Mouse (Mus musculus) hindbrain, embryonic 10.5 days (tissue): Measurements from ENCODE around the gene 1700001O22Rik. TPM values are rescaled to one million over a fixed set of nuclear protein-coding genes. Genes with fewer than 3 reads are reported as not detected.

Experiments used
- DNase-seq: peaks from one replicate; pipeline ENCODE4 v3.0.0-alpha.2; 2017; ENCODE audit warnings: low spot score
- H3K27ac ChIP-seq: fragments of 300-500 bp; sonication (generic); 2 replicates; pipeline ENCODE4 v1.5.1; 2016; ENCODE audit warnings: mild to moderate bottlenecking, moderate library complexity
- H3K27me3 ChIP-seq: fragments of 300-500 bp; sonication (generic); 2 replicates; pipeline ENCODE4 v1.6.1; 2016; ENCODE audit warnings: mild to moderate bottlenecking; ENCODE audit not compliant: poor library complexity, insufficient read depth, severe bottlenecking
- H3K36me3 ChIP-seq: fragments of 300-500 bp; sonication (generic); 2 replicates; pipeline ENCODE4 v1.6.1; 2016; ENCODE audit warnings: mild to moderate bottlenecking, moderate library complexity
- H3K4me1 ChIP-seq: fragments of 300-500 bp; sonication (generic); replicated peaks from 2 replicates; pipeline ENCODE4 v1.6.1; 2016; ENCODE audit warnings: mild to moderate bottlenecking
- H3K4me3 ChIP-seq: fragments of 300-500 bp; sonication (generic); 2 replicates; pipeline ENCODE4 v1.5.1; 2016; ENCODE audit warnings: mild to moderate bottlenecking, moderate library complexity
- H3K9me3 ChIP-seq: fragments of 300-500 bp; sonication (generic); 2 replicates; pipeline ENCODE4 v1.6.1; 2016; ENCODE audit warnings: mild to moderate bottlenecking, moderate library complexity
- WGBS: fragments of 180-500 bp; shearing (Covaris S2); methylation state at CpG from one replicate; pipeline ENCODE4 v1.1.7; 2016; 5-methylcytosine and 5-hydroxymethylcytosine counted together
- polyA plus RNA-seq: library from polyadenylated mRNA; unstranded; fragments of >200 nt; fragmentation: Nextera tagmentation; extraction: Ambion mirVana; gene quantifications from 2 replicates; pipeline ENCODE4 v1.2.1, GENCODE M21; 2016

1700001O22Rik gene
- polyA plus RNA-seq, 1 experiment from 2014 or later: 3.1 TPM

- Histone ChIP-seq H3K36me3 (peaks cover 24% of the 10 kb centered on the region), H3K27ac (peak overlapping the region; percentile 90), H3K4me1 (peaks cover 38% of the 10 kb centered on the region), H3K4me3 (peak overlapping the region; percentile 66), H3K9me3 (no peaks in the 10 kb centered on the region), H3K27me3 (peaks cover 18% of the 10 kb centered on the region)
- 7% methylated on average over 28 of the region's 28 CpGs for WGBS
- no peak for DNase-seq
Observed at GRCm38 (mm10) chr2:30807147-30807647, 3.7 kb upstream of the 1700001O22Rik start.

GRCm38 (mm10) chr2:30805983-30806382, 2.5 kb upstream of the 1700001O22Rik start:
- Histone ChIP-seq H3K27me3 (peaks cover 30% of the 10 kb centered on the region), H3K9me3 (no peaks in the 10 kb centered on the region), H3K4me3 (no peak overlapping the region), H3K36me3 (peaks cover 12% of the 10 kb centered on the region), H3K27ac (no peak overlapping the region), H3K4me1 (peaks cover 49% of the 10 kb centered on the region)
- no peak for DNase-seq
- WGBS: 92% methylated on average over 2 of the region's 2 CpGs

GRCm38 (mm10) chr2:30801067-30801852, 2.2 kb downstream of the 1700001O22Rik start:
- peaks cover 49% of the 10 kb centered on the region for H3K4me1 ChIP-seq
- peak overlapping the region; percentile 60 for H3K4me3 ChIP-seq
- no peaks in the 10 kb centered on the region for H3K9me3 ChIP-seq
- H3K27ac ChIP-seq: peak overlapping the region; percentile 87
- H3K36me3 ChIP-seq: no peaks in the 10 kb centered on the region
- WGBS: under 1% methylated on average over 77 of the region's 77 CpGs
- peaks cover 68% of the 10 kb centered on the region for H3K27me3 ChIP-seq
- peak; percentile 73 for DNase-seq

- Histone ChIP-seq H3K27ac (peak overlapping the region; percentile 87; the same call in 1 of the 2 replicates), H3K4me1 (peaks cover 55% of the 10 kb centered on the region), H3K27me3 (peaks cover 71% of the 10 kb centered on the region), H3K4me3 (peak overlapping the region; percentile 60), H3K9me3 (no peaks in the 10 kb centered on the region), H3K36me3 (no peaks in the 10 kb centered on the region)
- WGBS: 33% methylated on average over 7 of the region's 7 CpGs
- no peak for DNase-seq
Observed at GRCm38 (mm10) chr2:30800671-30801066, 2.8 kb downstream of the 1700001O22Rik start.

- Histone ChIP-seq H3K4me3 (no peak overlapping the region), H3K36me3 (no peaks in the 10 kb centered on the region), H3K27me3 (peaks cover 72% of the 10 kb centered on the region), H3K27ac (no peak overlapping the region), H3K4me1 (peaks cover 67% of the 10 kb centered on the region), H3K9me3 (no peaks in the 10 kb centered on the region)
- DNase-seq: no peak
- 83% methylated on average over 3 of the region's 3 CpGs for WGBS
Observed at GRCm38 (mm10) chr2:30799456-30799855, 4.0 kb downstream of the 1700001O22Rik start.

GRCm38 (mm10) chr2:30796382-30796781, 7.1 kb downstream of the 1700001O22Rik start:
- Histone ChIP-seq H3K4me1 (peaks cover 76% of the 10 kb centered on the region), H3K4me3 (peak overlapping the region; percentile 42), H3K36me3 (no peaks in the 10 kb centered on the region), H3K27ac (peak overlapping the region; percentile 93), H3K9me3 (no peaks in the 10 kb centered on the region), H3K27me3 (peaks cover 46% of the 10 kb centered on the region)
- WGBS: 3% methylated on average over 11 of the region's 11 CpGs
- DNase-seq: peak; percentile 84

- no peaks in the 10 kb centered on the region for H3K9me3 ChIP-seq
- peak overlapping the region; percentile 42; the same call in 1 of the 2 replicates for H3K4me3 ChIP-seq
- DNase-seq: no peak
- H3K36me3 ChIP-seq: no peaks in the 10 kb centered on the region
- H3K27me3 ChIP-seq: peaks cover 41% of the 10 kb centered on the region
- 55% methylated on average over 5 of the region's 5 CpGs for WGBS
- H3K27ac ChIP-seq: peak overlapping the region; percentile 93
- H3K4me1 ChIP-seq: peaks cover 76% of the 10 kb centered on the region
Observed at GRCm38 (mm10) chr2:30795889-30796275, 7.6 kb downstream of the 1700001O22Rik start.

- peaks cover 76% of the 10 kb centered on the region for H3K4me1 ChIP-seq
- H3K27ac ChIP-seq: peak overlapping the region; percentile 93
- DNase-seq: no peak
- H3K27me3 ChIP-seq: peaks cover 36% of the 10 kb centered on the region
- no peaks in the 10 kb centered on the region for H3K9me3 ChIP-seq
- H3K36me3 ChIP-seq: no peaks in the 10 kb centered on the region
- H3K4me3 ChIP-seq: peak overlapping the region; percentile 53
- 61% methylated on average over 7 of the region's 7 CpGs for WGBS
Observed at GRCm38 (mm10) chr2:30795271-30795888, 8.1 kb downstream of the 1700001O22Rik start.

- H3K36me3 ChIP-seq: no peaks in the 10 kb centered on the region
- H3K9me3 ChIP-seq: no peaks in the 10 kb centered on the region
- peaks cover 27% of the 10 kb centered on the region for H3K27me3 ChIP-seq
- H3K4me3 ChIP-seq: peak overlapping the region; percentile 53
- 6% methylated on average over 48 of the region's 48 CpGs for WGBS
- peaks cover 70% of the 10 kb centered on the region for H3K4me1 ChIP-seq
- peak overlapping the region; percentile 93 for H3K27ac ChIP-seq
- DNase-seq: peak; percentile 96
Observed at GRCm38 (mm10) chr2:30794179-30795108, 9.0 kb downstream of the 1700001O22Rik start.

- peaks cover 73% of the 10 kb centered on the region for H3K4me1 ChIP-seq
- WGBS: 82% methylated on average over 7 of the region's 7 CpGs
- no peaks in the 10 kb centered on the region for H3K36me3 ChIP-seq
- no peak for DNase-seq
- peak overlapping the region; percentile 84 for H3K27ac ChIP-seq
- 0 out of 2 replicates have a peak, but pooled peaks cover 4% of the 10 kb centered on the region for H3K27me3 ChIP-seq
- no peak overlapping the region for H3K4me3 ChIP-seq
- no peaks in the 10 kb centered on the region for H3K9me3 ChIP-seq
Observed at GRCm38 (mm10) chr2:30792061-30792460, 11.4 kb downstream of the 1700001O22Rik start.

- Histone ChIP-seq H3K27ac (peak overlapping the region; percentile 90), H3K36me3 (no peaks in the 10 kb centered on the region), H3K27me3 (no peaks in the 10 kb centered on the region), H3K4me1 (peaks cover 82% of the 10 kb centered on the region), H3K9me3 (no peaks in the 10 kb centered on the region), H3K4me3 (no peak overlapping the region)
- 56% methylated on average over 4 of the region's 4 CpGs for WGBS
- DNase-seq: no peak
Observed at GRCm38 (mm10) chr2:30787466-30787865, 16.0 kb downstream of the 1700001O22Rik start.
